Mouse (Mus musculus) G1E (cell line): Measurements from ENCODE around the gene Inha.

Experiments used
- CTCF ChIP-seq: IDR thresholded peaks from 2 replicates; pipeline ENCODE4 v1.5.1; 2012; ENCODE audit warnings: low read depth, low read length, inconsistent platforms, mixed read lengths
- GATA1 ChIP-seq: IDR thresholded peaks from 2 replicates; pipeline ENCODE4 v1.6.1; 2012; ENCODE audit warnings: borderline replicate concordance, low read length, inconsistent platforms, mixed read lengths
- GATA2 ChIP-seq: IDR thresholded peaks from 2 replicates; pipeline ENCODE4 v1.6.1; 2012; ENCODE audit warnings: low read depth, low read length, inconsistent platforms, borderline replicate concordance
- TAL1 ChIP-seq: conservative IDR thresholded peaks from 2 replicates; pipeline ENCODE4 v1.6.1; 2012; ENCODE audit warnings: low read depth, low read length, inconsistent platforms, mixed read lengths

- TF ChIP-seq CTCF: peak; percentile 80
- TF ChIP-seq GATA1: no peak
- TF ChIP-seq TAL1: no peak
- TF ChIP-seq GATA2: no peak
These were observed 29.5 kb upstream of the Inha start for GRCm38 (mm10) chr1:75477264-75477965.
